Mouse (Mus musculus) forebrain, embryonic 15.5 days (tissue): ENCODE results near the gene Frrs1. TPM values are rescaled to one million over a fixed set of nuclear protein-coding genes. Genes with fewer than 3 reads are reported as not detected.

ENCODE experiments used
- polyA plus RNA-seq: library from polyadenylated mRNA; unstranded; fragments of >200 nt; fragmentation: Nextera tagmentation; extraction: Ambion mirVana; gene quantifications from 2 replicates; pipeline ENCODE4 v1.2.1, GENCODE M21; 2015

The Frrs1 gene
- polyA plus RNA-seq, 1 experiment from 2014 or later, result 3.2 TPM

Other genes starting within 250 kb of the Frrs1 start
- 25.3 and 28.8 TPM in 2 replicates for gene Trmt13, start 244.9 kb upstream of the Frrs1 start, polyA plus RNA-seq
- 71.1 and 73.8 TPM in 2 replicates for gene Mfsd14a, start 196.8 kb upstream of the Frrs1 start, polyA plus RNA-seq
- 0.32 TPM in 1 of 2 replicates, not detected in the other for gene Gm43191, start 178.2 kb upstream of the Frrs1 start, polyA plus RNA-seq
- gene Slc35a3, start 146.6 kb upstream of the Frrs1 start, polyA plus RNA-seq, result 6.0 and 6.6 TPM in 2 replicates
- gene Agl, start 51.3 kb upstream of the Frrs1 start, polyA plus RNA-seq, result 13.4 and 14.4 TPM in 2 replicates
- not detected in 2 replicates for gene 4930455H04Rik, start 108.8 kb downstream of the Frrs1 start, polyA plus RNA-seq
- gene Palmd, start 109.5 kb downstream of the Frrs1 start, polyA plus RNA-seq, result 16.7 and 18.5 TPM in 2 replicates